Mouse (Mus musculus) cortical plate, adult 2 months (tissue): Measurements from ENCODE around the gene Cenpu. TPM values are rescaled to one million over a fixed set of nuclear protein-coding genes. Genes with fewer than 3 reads are reported as not detected.

Experiments
- H3K27ac ChIP-seq: fragments of 200-500 bp; 2 replicates; pipeline ENCODE4 v1.5.1; 2012; ENCODE audit warnings: low read length, control low read depth, inconsistent platforms; ENCODE audit not compliant: insufficient read depth
- H3K4me1 ChIP-seq: fragments of 200-500 bp; 2 replicates; pipeline ENCODE4 v1.6.1; 2011; ENCODE audit warnings: low read length; ENCODE audit not compliant: control insufficient read depth, insufficient read depth
- H3K4me3 ChIP-seq: fragments of 200-500 bp; 2 replicates; pipeline ENCODE4 v1.5.1; 2011; ENCODE audit warnings: mild to moderate bottlenecking, low read length, control low read depth; ENCODE audit not compliant: insufficient read depth
- CTCF ChIP-seq: fragments of 200-500 bp; IDR thresholded peaks from 2 replicates; pipeline ENCODE4 v1.5.1; 2011; ENCODE audit warnings: mild to moderate bottlenecking, control low read depth, low read length; ENCODE audit not compliant: insufficient read depth; ENCODE audit errors: extremely low read depth
- POLR2A ChIP-seq: fragments of 200-500 bp; IDR thresholded peaks from 2 replicates; pipeline ENCODE4 v1.6.1; 2011; ENCODE audit warnings: mild to moderate bottlenecking, low read length, control low read depth; ENCODE audit not compliant: insufficient read depth; ENCODE audit errors: extremely low read depth
- polyA plus RNA-seq: library from polyadenylated mRNA; depleted of rRNA; stranded (reverse); fragments of >200 nt; gene quantifications from 2 replicates; pipeline ENCODE4 v1.2.3, GENCODE M21; 2012; rRNA removed

The Cenpu gene
- polyA plus RNA-seq, result 1.9 and 3.2 TPM in 2 replicates

GRCm38 (mm10) chr8:46551615-46552440 is at the start of gene Cenpu:
Gene Cenpu (plus strand): TSS chr8:46552028.
- peak within 1 kb of the TSS; percentile 46 for H3K4me3 ChIP-seq
- H3K4me1 ChIP-seq, result no peaks in the 10 kb centered on the region
- TF ChIP-seq POLR2A (peak; percentile 87), CTCF (no peak)
- H3K27ac ChIP-seq, result no peak within 1 kb of the TSS

DNA sequence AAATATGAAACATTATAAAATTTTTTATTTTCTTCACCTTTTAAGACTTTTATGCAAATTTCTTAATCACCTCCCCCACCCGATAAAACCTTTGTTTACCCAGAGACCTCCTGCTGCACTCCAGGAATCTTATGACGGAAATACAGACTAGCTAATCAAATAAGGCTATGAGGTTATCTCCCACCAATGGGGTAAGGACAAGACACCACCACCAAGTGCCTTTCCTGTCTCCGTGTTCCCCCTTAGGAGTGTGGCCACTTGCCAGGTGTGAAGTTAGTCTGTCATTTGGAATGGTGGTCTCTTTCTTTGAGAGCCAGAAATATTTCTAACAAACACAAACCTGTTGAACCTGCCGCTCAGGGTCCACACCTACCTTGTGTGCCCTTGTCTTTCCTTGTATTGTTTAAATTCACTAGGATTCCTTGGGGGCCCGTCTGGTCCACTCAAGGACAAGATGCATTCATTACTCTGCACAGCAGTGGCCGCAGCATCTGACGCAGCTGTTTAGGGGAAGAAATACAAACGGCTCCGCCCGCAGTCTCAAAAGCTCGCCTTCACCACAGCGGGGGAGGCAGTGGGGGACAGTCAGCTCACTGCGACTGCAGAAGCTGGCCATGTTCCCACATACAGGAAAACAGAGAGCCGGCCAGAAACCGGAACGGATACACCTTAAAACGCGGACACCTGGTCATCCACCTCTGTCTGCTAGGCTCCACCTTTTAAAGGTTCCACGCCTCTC is 49.3 kb upstream of the Cenpu start:
- no peak overlapping the region for H3K27ac ChIP-seq
- H3K4me3 ChIP-seq, result peak overlapping the region; percentile 2; the same call in 1 of the 2 replicates
- H3K4me1 ChIP-seq, result peaks cover 3% of the 10 kb centered on the region
- TF ChIP-seq CTCF (no peak), POLR2A (no peak)

DNA sequence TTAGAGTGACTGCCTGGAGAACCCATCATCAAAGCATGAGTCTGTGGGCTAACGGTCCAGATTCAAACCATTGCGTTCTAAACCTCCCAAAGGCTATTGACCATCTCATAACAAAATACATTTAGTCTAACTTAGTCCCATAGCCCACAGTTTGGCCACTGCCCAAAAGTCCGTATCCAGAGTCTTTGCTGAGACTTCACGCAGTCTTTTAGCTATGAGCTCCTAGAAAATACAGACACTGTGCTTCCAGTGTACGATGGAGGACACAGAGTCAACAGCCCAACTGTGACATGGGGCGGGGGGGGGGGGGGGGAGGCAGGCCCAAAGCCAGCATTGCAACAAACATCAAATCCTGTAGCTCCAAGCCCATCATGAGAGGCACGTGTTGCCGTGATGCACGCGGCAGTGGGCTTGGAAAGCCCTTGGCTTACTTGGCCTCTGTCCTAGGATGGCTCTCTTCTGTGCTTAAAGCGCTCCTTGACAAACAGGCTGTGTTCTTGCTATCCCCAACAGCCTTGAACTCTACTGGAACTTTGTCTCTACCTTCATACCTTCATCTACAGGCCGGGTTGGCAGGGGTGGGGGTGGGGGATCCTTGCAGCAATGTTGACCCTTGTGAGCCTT is 48.6 kb upstream of the Cenpu start:
- no peak overlapping the region for H3K27ac ChIP-seq
- H3K4me1 ChIP-seq, result peaks cover 3% of the 10 kb centered on the region
- H3K4me3 ChIP-seq, result peak overlapping the region; percentile 2; the same call in 1 of the 2 replicates
- TF ChIP-seq POLR2A (no peak), CTCF (no peak)

GRCm38 (mm10) chr8:46504196-46504595 is 47.6 kb upstream of the Cenpu start:
- Histone ChIP-seq H3K4me1 (peaks cover 3% of the 10 kb centered on the region), H3K4me3 (no peak overlapping the region), H3K27ac (no peak overlapping the region)
- TF ChIP-seq POLR2A, result no peak
- TF ChIP-seq CTCF, result no peak

DNA sequence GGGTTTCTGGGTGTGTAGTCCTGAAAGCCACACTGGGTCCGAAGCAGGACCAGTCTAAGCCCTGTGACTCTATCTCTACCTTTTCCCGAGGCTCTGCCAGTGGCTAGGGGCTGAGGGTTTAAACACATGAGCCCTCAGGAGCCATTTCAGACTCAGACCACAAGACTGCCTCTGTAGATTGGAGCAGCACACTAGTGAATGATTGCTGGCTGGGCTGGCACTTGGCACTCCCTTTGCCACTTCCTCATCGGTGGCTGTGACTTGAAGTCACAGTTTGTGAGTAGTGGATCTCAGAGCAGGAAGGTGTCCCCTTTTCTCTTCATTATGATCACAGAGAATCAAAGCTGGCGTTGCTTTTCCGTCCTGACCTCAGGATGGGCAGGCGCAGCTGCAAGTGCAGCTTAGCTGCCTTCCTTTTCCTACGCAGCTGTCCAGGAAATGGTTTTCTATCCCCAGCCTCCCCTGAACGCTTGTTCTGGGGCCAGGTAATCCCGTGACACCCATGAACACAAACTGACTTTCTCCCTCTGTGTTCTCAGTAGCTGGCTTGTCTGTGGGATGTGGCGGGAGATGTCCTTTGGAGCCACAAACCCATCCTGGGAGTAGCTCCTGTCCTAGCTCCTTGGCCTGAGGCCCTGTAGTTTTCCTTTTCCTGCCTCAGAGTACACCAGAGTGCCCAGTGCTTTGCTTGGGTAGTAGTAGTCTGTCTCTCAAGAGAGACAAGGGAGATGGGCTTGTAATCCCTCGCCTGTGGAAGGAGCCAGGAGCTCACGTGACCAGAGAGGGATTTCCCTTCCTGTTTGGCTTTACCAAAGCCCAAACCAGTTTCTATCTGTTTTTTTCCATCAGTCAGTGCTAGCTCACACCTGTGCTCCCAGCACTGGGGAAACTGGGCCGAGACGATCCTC is 43.1 kb upstream of the Cenpu start:
- H3K27ac ChIP-seq, result no peak overlapping the region
- no peaks in the 10 kb centered on the region; the same call in 1 of the 2 replicates for H3K4me1 ChIP-seq
- H3K4me3 ChIP-seq, result no peak overlapping the region
- no peak for TF ChIP-seq CTCF
- no peak for TF ChIP-seq POLR2A

GRCm38 (mm10) chr8:46509474-46509873 is 42.4 kb upstream of the Cenpu start:
- TF ChIP-seq POLR2A (no peak), CTCF (no peak)
- H3K27ac ChIP-seq, result no peak overlapping the region
- H3K4me3 ChIP-seq, result no peak overlapping the region
- no peaks in the 10 kb centered on the region; the same call in 1 of the 2 replicates for H3K4me1 ChIP-seq

GRCm38 (mm10) chr8:46511336-46511735 is 40.5 kb upstream of the Cenpu start:
- Histone ChIP-seq H3K4me3 (no peak overlapping the region), H3K4me1 (no peaks in the 10 kb centered on the region; the same call in 1 of the 2 replicates), H3K27ac (no peak overlapping the region)
- TF ChIP-seq POLR2A (no peak), CTCF (no peak)

DNA sequence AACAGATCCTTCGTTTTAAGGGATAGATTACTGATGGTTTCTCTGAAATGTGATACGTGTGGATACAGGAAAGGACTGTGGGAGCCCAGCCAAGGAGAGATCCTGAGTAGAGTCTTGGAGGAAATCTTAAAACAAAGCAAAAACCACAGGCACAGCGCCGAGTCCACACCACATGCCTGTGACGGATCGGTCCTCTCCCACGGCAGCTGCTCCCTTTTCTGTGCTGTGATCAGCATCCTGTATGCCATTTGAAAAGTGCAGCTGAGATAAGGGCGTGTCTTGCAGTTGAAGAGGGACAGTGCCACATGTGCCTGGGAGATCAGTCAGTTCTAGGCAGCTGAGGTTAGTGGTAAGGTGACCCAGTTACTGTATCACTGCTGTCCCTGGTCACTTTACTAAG is 39.3 kb upstream of the Cenpu start:
- H3K4me3 ChIP-seq, result no peak overlapping the region
- H3K27ac ChIP-seq, result no peak overlapping the region
- TF ChIP-seq POLR2A, result no peak
- TF ChIP-seq CTCF, result no peak
- no peaks in the 10 kb centered on the region; the same call in 1 of the 2 replicates for H3K4me1 ChIP-seq
